Mouse (Mus musculus): ENCODE data around the gene Opa3.

DNA sequence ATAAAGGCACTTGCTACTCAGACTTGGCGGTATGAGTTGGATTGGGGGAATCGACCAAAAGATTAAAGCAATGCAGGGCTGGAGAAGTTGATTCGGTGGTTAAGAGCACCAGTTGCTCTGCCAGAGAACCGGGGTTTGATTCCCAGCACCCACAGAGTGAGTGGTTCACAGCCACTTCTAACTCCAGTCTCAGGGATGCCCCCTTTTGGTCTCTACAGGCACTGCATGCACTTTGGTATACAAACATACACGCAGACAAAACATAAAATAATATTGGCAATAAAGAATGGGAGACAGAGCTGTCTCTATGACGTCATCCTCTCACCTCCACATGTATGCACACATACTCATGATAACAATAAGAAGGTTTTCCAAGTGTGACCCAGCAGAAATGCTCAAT, 68.9 kb downstream of the Opa3 start:
- TF ChIP-seq KAT2A (IDR thresholded peaks at IDR 0.05; ENCODE audit: insufficient replicate concordance, low read length) (no peak), UBTF (IDR thresholded peaks at IDR 0.05; ENCODE audit: low read depth, low read length) (no peak), BHLHE40 (IDR thresholded peaks at IDR 0.05; ENCODE audit: low read depth, low read length) (no peak), POLR2A (IDR thresholded peaks at IDR 0.05; ENCODE audit: low read depth, low read length) (no peak), TBP (conservative IDR thresholded peaks at IDR 0.05; ENCODE audit: low read depth, low read length) (no peak), ZC3H11A (IDR thresholded peaks at IDR 0.05; ENCODE audit: low read depth, low read length) (no peak), MEF2A (IDR thresholded peaks at IDR 0.05; ENCODE audit: borderline replicate concordance, low read depth, low read length) (no peak)
